Mouse (Mus musculus): ENCODE data around the gene Olfr1224-ps1. TPM values are rescaled to one million over a fixed set of nuclear protein-coding genes. Genes with fewer than 3 reads are reported as not detected.

Gene Olfr1224-ps1
- not detected for polyA plus RNA-seq (2014; fragmentation: Illumina TruSeq; extraction: RNeasy Lipid Tissue Mini Kit (QIAGEN cat#74804); ENCODE audit: low read depth, low replicate concordance)

DNA sequence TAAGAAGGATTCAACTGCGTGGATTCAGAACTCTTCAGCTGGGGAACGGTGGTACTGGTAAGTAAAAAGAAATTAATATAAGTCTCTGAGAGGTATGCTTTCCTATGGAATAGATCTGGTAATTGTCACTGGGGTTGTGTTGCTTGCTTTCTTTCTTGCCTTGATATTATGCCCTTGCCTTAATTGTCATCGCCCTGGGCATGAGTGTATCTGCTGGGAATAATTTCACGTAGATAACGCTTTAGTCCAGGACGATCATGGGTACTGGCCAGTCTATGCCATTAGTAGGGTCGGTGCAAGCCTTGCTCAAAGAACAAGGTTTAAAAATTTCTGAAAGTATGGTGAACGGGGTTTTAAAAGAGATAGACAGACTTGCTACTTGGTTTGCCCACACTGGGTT lies at the start of gene Olfr1224-ps1:
TSS of gene Olfr1224-ps1 (minus strand) at position 101 of the 400 bp plus-strand sequence.

DNA sequence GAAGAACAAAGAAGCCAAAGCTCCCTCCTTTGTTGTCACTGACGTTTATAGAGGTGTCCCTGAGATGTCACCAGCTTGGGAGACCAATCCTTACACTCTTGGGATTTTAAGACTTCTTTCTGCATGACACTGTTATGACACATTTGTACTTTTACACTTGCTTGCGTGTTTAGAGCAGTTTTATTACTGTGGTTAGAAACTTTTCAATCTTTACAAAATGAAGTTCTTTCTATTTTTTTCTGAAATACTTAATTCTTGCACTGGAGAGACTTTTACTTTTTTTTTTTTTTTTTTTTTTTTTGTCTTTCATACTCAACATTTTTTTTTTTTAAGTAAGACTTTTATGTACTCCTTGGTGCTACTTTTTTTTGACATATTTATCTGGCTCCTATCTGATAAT lies 36.1 kb upstream of the Olfr1224-ps1 start, which contains the start of gene Olfr1226:
TSS of gene Olfr1226 (minus strand) at position 101 of the 400 bp plus-strand sequence.

DNA sequence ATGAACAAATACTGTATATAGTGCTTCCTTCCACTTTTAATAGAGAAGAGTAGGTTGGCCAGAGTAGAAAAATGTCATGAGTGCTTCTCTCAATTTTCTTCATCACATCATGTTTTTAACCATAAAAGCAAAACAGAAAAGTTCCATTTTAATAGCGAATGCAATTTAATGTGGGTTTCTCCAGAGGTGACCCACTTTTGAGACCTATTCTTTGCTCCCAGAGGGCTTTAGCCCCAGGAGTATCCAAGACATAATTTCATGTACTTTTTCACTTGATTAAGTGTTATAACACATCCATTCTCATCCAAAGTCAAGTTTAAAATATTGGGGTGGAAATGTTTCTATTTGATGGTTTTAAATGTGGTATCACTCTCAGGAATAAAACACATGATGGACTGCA lies 10.7 kb upstream of the Olfr1224-ps1 start, which contains the start of gene Olfr1225:
TSS of gene Olfr1225 (minus strand) at position 101 of the 400 bp plus-strand sequence.

DNA sequence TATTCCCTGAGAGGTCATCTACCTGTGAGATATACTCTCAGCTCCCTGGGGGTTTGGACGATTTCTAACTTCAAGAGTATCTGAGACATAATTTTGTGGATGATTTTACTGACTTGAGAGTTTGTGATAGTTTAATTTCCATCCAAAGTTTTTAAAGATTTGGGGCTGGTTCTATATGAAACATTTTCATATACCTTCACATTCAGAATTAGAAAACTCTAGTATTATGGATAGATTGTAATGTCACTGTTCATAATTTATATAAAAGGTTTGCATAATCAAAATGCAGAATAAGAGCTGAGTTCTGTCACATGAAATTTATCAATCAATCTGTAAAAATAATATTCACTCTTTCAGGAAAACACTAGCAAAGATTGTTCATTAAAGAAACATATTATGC lies 12.4 kb downstream of the Olfr1224-ps1 start, which contains the start of gene Olfr1223:
TSS of gene Olfr1223 (minus strand) at position 101 of the 400 bp plus-strand sequence.

DNA sequence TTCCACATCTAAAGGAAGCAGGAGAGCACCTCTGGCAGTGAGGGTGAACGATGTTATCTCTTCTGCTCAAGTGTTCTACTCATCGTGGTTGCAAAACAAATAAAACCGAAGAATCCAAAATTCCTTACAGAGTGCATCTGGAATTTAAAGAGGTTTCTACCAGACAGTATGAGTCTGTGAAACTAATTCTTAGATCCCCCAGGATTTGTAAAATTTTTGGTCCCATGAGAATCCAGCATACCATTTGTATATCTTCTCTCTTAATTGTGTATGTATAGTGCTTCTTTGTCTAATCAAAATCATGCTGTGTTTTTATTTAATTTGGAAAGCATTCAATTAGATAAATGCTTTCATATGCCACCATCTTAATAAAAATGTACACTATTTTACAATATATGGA lies 30.9 kb downstream of the Olfr1224-ps1 start, which contains the start of gene Olfr1222:
TSS of gene Olfr1222 (minus strand) at position 101 of the 400 bp plus-strand sequence.

DNA sequence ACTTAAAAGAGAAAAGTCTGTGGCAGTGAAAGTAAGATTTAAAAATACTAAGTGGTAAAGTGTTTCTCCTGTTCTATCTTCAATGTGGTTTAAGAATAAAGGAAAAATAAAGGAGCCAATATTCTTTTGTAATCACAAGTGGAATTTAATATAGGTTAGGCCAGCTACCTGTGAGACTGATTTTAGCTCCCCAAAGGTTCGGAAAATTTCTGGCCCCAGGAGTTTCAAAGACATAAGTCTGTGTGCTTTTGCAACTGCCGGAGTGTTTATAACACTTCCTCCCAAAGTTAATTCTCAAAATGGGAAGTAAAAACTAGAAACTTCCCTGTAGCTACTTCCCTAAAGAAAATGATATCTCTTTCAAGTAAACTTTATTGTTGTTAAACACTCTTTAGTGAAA lies 46.7 kb downstream of the Olfr1224-ps1 start, which contains the start of gene Olfr1221:
TSS of gene Olfr1221 (minus strand) at position 101 of the 400 bp plus-strand sequence.

DNA sequence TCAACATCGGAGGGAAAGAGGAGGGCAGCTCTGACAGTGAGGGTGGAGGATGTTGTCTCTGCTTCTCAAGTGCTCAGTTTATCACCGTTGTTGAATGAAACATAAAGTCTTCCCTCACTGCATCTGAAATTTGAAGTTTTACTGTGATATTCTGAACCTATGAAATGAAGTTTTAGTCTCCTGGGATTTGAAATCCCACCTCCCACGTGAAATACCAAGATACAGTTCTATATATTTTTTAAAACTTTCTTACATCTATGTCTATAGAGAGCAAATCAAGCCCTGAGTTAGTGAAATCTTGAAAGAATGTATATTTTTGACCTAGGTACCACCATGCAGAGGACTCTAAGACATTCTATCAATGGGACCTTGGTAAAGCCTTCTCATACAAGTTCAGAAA lies 57.2 kb downstream of the Olfr1224-ps1 start, which contains the start of gene Olfr1220:
TSS of gene Olfr1220 (minus strand) at position 101 of the 400 bp plus-strand sequence.

Other genes starting within 250 kb of the Olfr1224-ps1 start
- not detected for gene Olfr1209, start 248.9 kb downstream of the Olfr1224-ps1 start, polyA plus RNA-seq (2014; fragmentation: Illumina TruSeq; extraction: RNeasy Lipid Tissue Mini Kit (QIAGEN cat#74804); ENCODE audit: low read depth, low replicate concordance)
- not detected for gene Olfr1211, start 226.0 kb downstream of the Olfr1224-ps1 start, polyA plus RNA-seq (2014; fragmentation: Illumina TruSeq; extraction: RNeasy Lipid Tissue Mini Kit (QIAGEN cat#74804); ENCODE audit: low read depth, low replicate concordance)
- gene Olfr1212, start 210.1 kb downstream of the Olfr1224-ps1 start, polyA plus RNA-seq (2014; fragmentation: Illumina TruSeq; extraction: RNeasy Lipid Tissue Mini Kit (QIAGEN cat#74804); ENCODE audit: low read depth, low replicate concordance): not detected
- gene Gm13762, start 183.8 kb downstream of the Olfr1224-ps1 start, polyA plus RNA-seq (2014; fragmentation: Illumina TruSeq; extraction: RNeasy Lipid Tissue Mini Kit (QIAGEN cat#74804); ENCODE audit: low read depth, low replicate concordance): not detected
- gene Olfr1214, start 171.4 kb downstream of the Olfr1224-ps1 start, polyA plus RNA-seq (2014; fragmentation: Illumina TruSeq; extraction: RNeasy Lipid Tissue Mini Kit (QIAGEN cat#74804); ENCODE audit: low read depth, low replicate concordance): not detected
- gene Olfr1215, start 157.1 kb downstream of the Olfr1224-ps1 start, polyA plus RNA-seq (2014; fragmentation: Illumina TruSeq; extraction: RNeasy Lipid Tissue Mini Kit (QIAGEN cat#74804); ENCODE audit: low read depth, low replicate concordance): not detected
- not detected for gene Olfr1216, start 145.8 kb downstream of the Olfr1224-ps1 start, polyA plus RNA-seq (2014; fragmentation: Illumina TruSeq; extraction: RNeasy Lipid Tissue Mini Kit (QIAGEN cat#74804); ENCODE audit: low read depth, low replicate concordance)
- gene Olfr1217, start 132.0 kb downstream of the Olfr1224-ps1 start, polyA plus RNA-seq (2014; fragmentation: Illumina TruSeq; extraction: RNeasy Lipid Tissue Mini Kit (QIAGEN cat#74804); ENCODE audit: low read depth, low replicate concordance): not detected
- not detected for gene Olfr1218, start 102.9 kb downstream of the Olfr1224-ps1 start, polyA plus RNA-seq (2014; fragmentation: Illumina TruSeq; extraction: RNeasy Lipid Tissue Mini Kit (QIAGEN cat#74804); ENCODE audit: low read depth, low replicate concordance)
- gene Olfr1219, start 80.6 kb downstream of the Olfr1224-ps1 start, polyA plus RNA-seq (2014; fragmentation: Illumina TruSeq; extraction: RNeasy Lipid Tissue Mini Kit (QIAGEN cat#74804); ENCODE audit: low read depth, low replicate concordance): not detected
- gene Olfr1220, start 57.3 kb downstream of the Olfr1224-ps1 start, polyA plus RNA-seq (2014; fragmentation: Illumina TruSeq; extraction: RNeasy Lipid Tissue Mini Kit (QIAGEN cat#74804); ENCODE audit: low read depth, low replicate concordance): not detected
- not detected for gene Olfr1221, start 46.8 kb downstream of the Olfr1224-ps1 start, polyA plus RNA-seq (2014; fragmentation: Illumina TruSeq; extraction: RNeasy Lipid Tissue Mini Kit (QIAGEN cat#74804); ENCODE audit: low read depth, low replicate concordance)
- not detected for gene Olfr1222, start 31.0 kb downstream of the Olfr1224-ps1 start, polyA plus RNA-seq (2014; fragmentation: Illumina TruSeq; extraction: RNeasy Lipid Tissue Mini Kit (QIAGEN cat#74804); ENCODE audit: low read depth, low replicate concordance)
- gene Olfr1223, start 12.5 kb downstream of the Olfr1224-ps1 start, polyA plus RNA-seq (2014; fragmentation: Illumina TruSeq; extraction: RNeasy Lipid Tissue Mini Kit (QIAGEN cat#74804); ENCODE audit: low read depth, low replicate concordance): not detected
- gene Olfr1225, start 10.6 kb upstream of the Olfr1224-ps1 start, polyA plus RNA-seq (2014; fragmentation: Illumina TruSeq; extraction: RNeasy Lipid Tissue Mini Kit (QIAGEN cat#74804); ENCODE audit: low read depth, low replicate concordance): not detected
- gene Olfr1226, start 36.0 kb upstream of the Olfr1224-ps1 start, polyA plus RNA-seq (2014; fragmentation: Illumina TruSeq; extraction: RNeasy Lipid Tissue Mini Kit (QIAGEN cat#74804); ENCODE audit: low read depth, low replicate concordance): 0.09 TPM
- gene Olfr1228, start 90.0 kb upstream of the Olfr1224-ps1 start, polyA plus RNA-seq (2014; fragmentation: Illumina TruSeq; extraction: RNeasy Lipid Tissue Mini Kit (QIAGEN cat#74804); ENCODE audit: low read depth, low replicate concordance): not detected
- not detected for gene Olfr1229, start 123.9 kb upstream of the Olfr1224-ps1 start, polyA plus RNA-seq (2014; fragmentation: Illumina TruSeq; extraction: RNeasy Lipid Tissue Mini Kit (QIAGEN cat#74804); ENCODE audit: low read depth, low replicate concordance)
- gene Olfr1230, start 133.2 kb upstream of the Olfr1224-ps1 start, polyA plus RNA-seq (2014; fragmentation: Illumina TruSeq; extraction: RNeasy Lipid Tissue Mini Kit (QIAGEN cat#74804); ENCODE audit: low read depth, low replicate concordance): not detected
- gene Olfr1231, start 143.0 kb upstream of the Olfr1224-ps1 start, polyA plus RNA-seq (2014; fragmentation: Illumina TruSeq; extraction: RNeasy Lipid Tissue Mini Kit (QIAGEN cat#74804); ENCODE audit: low read depth, low replicate concordance): not detected
- gene Olfr1232, start 165.6 kb upstream of the Olfr1224-ps1 start, polyA plus RNA-seq (2014; fragmentation: Illumina TruSeq; extraction: RNeasy Lipid Tissue Mini Kit (QIAGEN cat#74804); ENCODE audit: low read depth, low replicate concordance): not detected
- gene Olfr1233, start 178.3 kb upstream of the Olfr1224-ps1 start, polyA plus RNA-seq (2014; fragmentation: Illumina TruSeq; extraction: RNeasy Lipid Tissue Mini Kit (QIAGEN cat#74804); ENCODE audit: low read depth, low replicate concordance): not detected
- not detected for gene Olfr1234, start 200.8 kb upstream of the Olfr1224-ps1 start, polyA plus RNA-seq (2014; fragmentation: Illumina TruSeq; extraction: RNeasy Lipid Tissue Mini Kit (QIAGEN cat#74804); ENCODE audit: low read depth, low replicate concordance)
- gene Olfr1238, start 245.6 kb upstream of the Olfr1224-ps1 start, polyA plus RNA-seq (2014; fragmentation: Illumina TruSeq; extraction: RNeasy Lipid Tissue Mini Kit (QIAGEN cat#74804); ENCODE audit: low read depth, low replicate concordance): not detected